Mouse (Mus musculus): ENCODE measurements around the gene Msantd2. TPM values are rescaled to one million over a fixed set of nuclear protein-coding genes. Genes with fewer than 3 reads are reported as not detected.

Msantd2 gene
- total RNA-seq, 4 experiments from 2014 or later: 19.8 to 24.6 (median 22.9) TPM

- no peak for DNase-seq (ENCODE audit: low spot score in 2 of 2)
Observed at GRCm38 (mm10) chr9:37501170-37501569, 12.1 kb downstream of the Msantd2 start.

- DNase-seq (ENCODE audit: low spot score in 2 of 2): no peak
Observed at GRCm38 (mm10) chr9:37504348-37504747, 15.2 kb downstream of the Msantd2 start.

DNA sequence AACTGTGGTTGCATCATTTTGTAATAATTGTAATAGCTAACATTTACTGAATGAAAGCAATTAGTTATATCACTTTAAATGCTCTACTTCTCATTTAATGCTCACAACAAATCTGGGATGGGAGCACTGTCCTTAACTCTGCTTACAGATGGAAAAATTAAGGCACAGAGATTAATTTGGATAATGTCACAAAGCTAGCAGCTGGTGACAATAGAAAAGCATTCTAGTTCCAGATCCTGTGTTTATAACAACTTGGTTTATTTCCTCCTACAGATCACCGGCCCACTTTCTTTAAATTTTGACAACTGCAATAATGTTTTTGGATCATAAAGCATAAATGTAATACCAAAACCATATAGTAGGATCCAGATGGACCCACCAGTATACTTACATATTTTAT, 16.9 kb downstream of the Msantd2 start:
- DNase-seq (ENCODE audit: low spot score in 2 of 2): no peak

DNA sequence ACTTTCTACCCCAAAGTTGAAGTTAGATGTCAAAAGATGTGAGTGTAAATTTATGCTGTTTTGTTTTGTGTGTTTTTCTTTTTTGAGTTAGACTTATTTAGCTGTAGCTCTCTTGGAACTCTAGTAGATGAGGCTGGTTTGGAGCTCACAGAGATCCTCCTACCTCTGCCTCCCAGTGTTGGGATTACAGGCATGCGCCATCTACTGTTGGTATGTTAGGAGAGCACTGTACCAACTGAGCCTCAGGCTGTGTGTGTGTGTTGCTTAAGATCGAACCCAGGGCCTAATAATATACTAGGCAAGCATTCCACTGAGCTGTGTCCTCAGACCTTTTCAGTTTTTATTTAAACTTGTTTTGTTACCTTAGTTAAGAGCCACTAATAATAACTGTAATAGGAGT, 23.0 kb downstream of the Msantd2 start:
- DNase-seq (ENCODE audit: low spot score in 2 of 2): no peak

- DNase-seq (ENCODE audit: low spot score in 2 of 2): no peak
Observed at GRCm38 (mm10) chr9:37514456-37514855, 25.3 kb downstream of the Msantd2 start.

DNA sequence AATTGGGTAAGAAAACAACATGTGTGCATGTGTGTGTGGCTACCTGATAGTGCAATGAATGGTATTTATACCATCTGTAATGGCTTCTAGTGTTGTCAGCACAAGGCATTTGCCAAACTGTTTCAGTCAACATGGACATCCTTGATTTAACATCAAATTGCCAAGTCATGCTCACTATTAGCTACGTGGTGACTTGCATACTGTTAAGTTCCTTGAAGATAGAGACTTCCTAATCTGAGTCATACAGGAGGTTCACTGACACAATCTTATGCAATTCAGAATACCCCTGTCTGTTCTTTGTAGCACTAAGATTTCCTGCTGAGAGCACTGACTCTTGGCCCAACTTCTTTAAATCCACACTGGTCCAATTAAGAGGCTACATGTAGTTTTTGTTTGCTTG, 28.3 kb downstream of the Msantd2 start:
- DNase-seq (ENCODE audit: low spot score in 2 of 2): no peak

- DNase-seq (ENCODE audit: low spot score in 2 of 2): no peak
Observed at GRCm38 (mm10) chr9:37518991-37519390, 29.9 kb downstream of the Msantd2 start.

DNA sequence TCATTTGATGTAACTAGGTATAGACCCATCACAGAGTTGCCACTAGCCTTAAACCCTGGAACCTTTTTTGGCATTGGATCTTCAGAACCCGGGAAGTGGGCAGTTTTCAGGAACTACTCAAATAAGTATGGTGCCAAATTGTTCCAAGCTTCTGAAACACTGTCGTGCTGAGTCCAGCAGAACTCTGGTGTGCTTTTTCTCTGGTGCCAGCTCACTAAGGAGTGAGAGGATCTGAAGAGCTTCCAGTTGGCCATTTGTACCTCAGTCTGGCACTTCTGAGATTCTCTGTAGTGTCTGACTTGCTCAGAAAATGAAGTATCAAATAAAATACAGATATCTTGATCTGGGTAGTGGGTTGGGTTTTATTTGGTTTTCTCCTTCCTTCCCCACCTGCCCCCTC, 30.9 kb downstream of the Msantd2 start:
- DNase-seq (ENCODE audit: low spot score in 2 of 2): no peak

DNA sequence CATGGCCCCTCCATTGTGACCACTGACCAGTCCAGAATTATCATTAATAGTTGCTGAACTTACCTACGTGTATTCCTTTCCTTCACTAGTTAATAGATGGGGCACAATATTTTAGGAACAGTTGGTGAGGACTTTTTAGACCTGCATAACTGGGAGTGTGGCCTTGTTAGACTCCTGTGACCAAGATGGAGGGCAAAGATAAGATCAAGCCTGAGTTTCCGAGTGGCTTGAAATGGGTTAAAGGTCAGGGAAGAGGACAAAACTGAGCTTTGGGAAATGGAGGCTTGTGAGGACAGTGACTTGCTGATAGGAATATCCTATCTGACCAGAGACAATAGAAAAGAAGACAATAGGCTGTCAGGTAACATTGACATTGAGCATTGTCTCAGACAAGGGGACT, 36.3 kb downstream of the Msantd2 start:
- DNase-seq (ENCODE audit: low spot score in 2 of 2): no peak

DNA sequence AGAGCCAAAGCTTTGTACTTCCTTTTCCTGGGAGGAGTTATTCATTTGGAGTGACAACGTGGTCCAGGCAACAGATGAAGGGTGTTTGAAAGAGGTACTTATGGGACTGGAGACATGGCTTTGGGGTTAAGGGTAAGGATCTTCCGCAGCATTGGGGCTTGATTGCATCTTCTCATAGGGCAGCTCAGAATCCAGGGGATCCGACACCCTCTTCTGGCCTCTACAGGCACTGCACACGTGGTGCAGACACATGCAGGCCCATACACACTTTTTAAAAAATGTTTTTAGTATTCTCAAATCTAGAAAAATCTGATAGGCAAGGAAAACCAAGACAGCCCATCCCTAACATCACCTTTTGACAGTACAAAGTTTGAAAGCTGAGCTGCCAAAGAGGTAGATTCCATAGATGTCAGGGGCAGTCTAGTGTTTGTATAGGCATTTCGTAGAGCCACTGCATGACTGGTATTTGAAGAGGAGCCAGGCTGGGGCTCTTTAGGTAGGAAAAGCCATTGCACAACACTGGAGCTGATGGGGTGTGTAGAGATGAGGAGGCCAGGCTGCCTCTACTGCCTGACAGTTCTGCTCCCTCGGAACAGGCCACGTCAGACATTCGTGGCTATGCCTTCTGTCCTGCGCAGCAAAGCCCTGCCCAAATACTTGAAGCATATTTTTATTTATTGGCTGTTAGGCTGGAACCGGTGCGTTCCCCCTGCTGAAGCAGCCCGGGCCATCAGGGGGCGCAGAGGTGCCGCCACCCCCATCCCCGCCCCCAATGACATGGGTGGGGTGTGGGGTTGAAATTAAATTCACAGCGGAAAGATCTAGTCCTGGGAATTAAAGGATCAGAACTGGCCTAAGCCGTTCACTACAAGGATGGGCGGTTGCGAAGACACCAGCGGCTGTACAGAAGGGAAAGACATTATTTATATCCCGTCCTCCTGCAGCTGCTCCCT, 37.6 kb downstream of the Msantd2 start:
- DNase-seq (ENCODE audit: low spot score in 2 of 2): no peak

DNA sequence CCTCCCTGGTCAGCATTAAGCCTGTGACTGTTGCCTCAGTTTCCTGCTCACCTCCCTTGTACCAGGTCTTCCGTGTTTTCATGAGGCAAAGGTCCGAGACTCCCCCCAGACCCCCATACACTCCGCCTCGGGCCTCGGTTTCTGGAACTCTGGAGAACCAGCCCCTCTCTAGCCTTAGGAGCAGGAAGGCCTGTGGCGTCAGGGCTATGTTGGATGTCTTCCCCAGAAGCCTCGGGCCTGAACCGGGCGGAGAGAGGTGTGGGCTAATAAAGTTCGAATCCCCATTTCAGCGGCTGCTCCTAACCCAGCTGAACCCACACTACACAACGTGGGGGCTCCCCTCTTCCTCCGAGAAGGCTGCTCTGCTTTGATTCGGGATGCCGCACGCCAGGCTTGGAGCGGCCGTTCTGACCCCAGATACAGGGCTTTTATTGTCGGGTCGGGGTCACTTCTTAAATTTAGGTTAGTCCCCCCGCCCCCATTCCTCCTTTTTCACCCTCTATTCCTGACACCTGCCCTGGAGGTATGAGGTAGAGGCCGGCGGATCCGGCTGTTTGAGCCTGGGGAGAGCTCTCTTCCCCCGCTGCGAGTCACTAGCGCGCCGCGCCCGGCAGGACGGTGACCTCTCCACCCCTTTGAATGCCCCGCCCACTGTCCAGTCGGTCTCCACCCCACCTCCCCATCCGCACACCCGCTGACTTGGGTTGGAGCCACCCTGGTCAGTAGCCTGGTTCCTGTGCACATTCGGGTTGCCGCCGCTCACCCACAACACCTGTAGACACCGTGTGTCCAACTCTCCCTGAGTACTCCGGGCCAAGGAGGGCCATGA, 38.5 kb downstream of the Msantd2 start, which contains the start of gene Esam:
Esam (plus strand) TSS at position 683 of the 829 bp plus-strand sequence.
- DNase-seq (ENCODE audit: low spot score in 2 of 2): no peak

GRCm38 (mm10) chr9:37528225-37528970, 39.3 kb downstream of the Msantd2 start:
- no peak for DNase-seq (ENCODE audit: low spot score in 2 of 2)

DNA sequence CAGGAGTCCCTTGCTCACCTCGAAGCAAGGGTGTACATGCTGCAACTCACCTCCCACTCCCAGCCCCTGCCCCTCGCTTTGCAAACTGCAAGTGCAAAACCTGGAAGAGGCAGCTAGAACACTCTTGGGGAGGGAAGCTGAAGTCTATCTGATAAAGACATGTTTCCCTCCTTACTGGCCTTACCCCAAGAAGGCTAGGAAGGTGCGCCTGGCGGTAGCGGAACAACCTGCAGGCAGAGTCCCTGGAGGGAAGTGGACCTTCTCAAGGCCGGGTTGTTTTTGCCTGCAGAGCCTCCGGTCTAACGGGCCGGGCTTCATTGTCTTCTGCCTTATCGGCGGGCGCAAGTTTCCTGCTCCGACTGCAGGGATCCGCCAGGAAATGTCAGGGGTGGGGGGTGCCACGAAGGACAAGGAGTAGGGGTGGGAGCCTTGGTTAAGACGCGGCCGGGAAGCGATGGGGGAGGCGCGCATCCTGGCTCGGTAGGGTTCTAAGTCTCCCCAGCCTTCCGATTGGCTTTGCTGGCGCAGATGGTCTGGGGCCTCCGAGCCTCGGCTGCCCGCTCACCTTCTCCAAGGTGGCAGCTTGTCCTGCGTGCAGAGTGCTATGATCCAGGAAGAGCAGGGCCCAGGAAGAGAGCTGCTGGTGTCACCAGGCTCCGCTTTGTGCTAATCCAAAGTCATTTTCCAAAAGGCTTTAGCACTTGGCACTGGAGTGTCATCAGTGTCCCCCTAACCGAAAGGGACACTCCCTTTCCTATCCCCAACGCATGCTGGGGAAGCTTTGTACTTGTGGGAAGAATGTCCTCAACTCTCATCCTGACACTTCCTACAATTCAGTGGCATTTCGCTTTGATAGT, 41.1 kb downstream of the Msantd2 start:
- no peak for DNase-seq (ENCODE audit: low spot score in 2 of 2)

- DNase-seq (ENCODE audit: low spot score in 2 of 2): no peak
Observed at GRCm38 (mm10) chr9:37530888-37531705, 42.0 kb downstream of the Msantd2 start.

GRCm38 (mm10) chr9:37536851-37537250, 47.7 kb downstream of the Msantd2 start:
- DNase-seq (ENCODE audit: low spot score in 2 of 2): no peak

DNA sequence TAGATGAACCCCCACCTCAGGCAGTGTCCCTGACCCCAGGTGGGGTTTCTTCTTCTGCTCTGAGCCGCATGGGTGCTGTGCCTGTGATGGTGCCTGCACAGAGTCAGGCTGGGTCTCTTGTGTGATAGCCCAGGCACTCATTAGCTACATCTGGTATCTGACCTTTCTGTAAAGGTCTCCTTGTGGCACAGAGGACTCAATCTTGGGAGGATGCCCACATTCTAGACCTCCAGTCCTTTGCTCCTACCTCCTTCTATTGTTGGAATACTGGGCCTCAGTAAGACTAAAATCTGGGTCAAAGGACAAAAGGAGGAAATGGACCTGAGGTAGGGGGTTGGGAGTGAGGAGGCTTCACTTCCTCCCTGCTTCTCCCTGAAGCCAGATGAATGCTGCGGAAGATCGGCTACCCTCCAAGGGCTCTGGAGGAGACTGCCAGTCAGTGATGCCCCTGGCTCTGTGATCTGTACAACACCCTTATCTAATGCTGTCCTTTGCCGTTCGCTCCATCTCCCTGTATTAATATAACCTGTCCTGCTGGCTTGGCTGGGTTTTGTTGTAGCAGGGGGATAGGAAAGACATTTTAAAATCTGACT, 48.6 kb downstream of the Msantd2 start:
- DNase-seq (ENCODE audit: low spot score in 2 of 2): no peak

GRCm38 (mm10) chr9:37539170-37540025, 50.3 kb downstream of the Msantd2 start, which contains the start of gene Vsig2:
Gene Vsig2 (plus strand): TSS chr9:37539255.
- DNase-seq (ENCODE audit: low spot score in 2 of 2): no peak

DNA sequence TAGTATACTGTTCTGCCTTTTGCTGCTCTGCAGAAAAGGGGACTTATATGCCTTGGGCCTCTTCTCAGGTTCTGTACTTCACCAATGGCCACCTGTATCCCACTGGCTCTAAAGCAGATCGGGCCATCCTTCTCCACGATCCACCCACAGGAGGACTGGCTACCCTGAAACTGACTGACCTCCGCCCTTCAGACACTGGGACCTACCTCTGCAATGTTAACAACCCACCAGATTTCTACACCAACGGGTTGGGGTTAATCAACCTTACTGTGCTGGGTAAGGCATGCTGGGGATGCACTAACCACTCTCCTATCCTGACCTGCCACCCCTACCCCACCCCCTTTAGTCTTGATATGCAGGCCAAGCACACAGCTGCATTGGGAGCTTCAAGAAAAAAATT, 51.1 kb downstream of the Msantd2 start:
- DNase-seq (ENCODE audit: low spot score in 2 of 2): no peak
